Mouse (Mus musculus) ZHBTc4 (cell line): ENCODE measurements at regions not wholly inside any gene's neighbourhood (a gene's known extent, or its start where the extent isn't known, plus 50 kb on each side); places are given as distances from the start of the nearest gene placed in this dataset.
A peak's percentile ranks its signal among the peaks of the same experiment; 100 is the strongest.

Source experiments
- DNase-seq: peaks from one replicate; pipeline ENCODE4 v3.0.0-alpha.2; 2011; ENCODE audit warnings: low read depth, low spot score

DNA sequence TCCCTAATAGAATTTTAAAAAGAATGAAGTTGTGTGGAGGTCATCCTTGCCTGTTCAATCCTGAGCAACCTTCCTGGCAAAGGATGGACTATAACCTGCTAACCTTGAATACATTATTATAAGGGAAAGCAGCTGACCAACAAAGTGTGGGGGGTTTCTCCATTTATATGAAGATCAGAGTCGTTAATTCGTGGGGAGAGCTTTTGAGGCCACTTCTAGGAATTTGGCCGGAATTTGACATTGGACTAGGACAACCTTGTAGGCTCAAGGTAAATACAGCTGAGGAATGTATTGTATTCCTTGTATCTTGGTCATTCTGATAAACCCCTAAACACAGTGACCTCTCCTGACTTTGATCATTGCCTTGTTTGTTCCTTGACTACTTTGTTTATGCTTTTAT is 56.9 kb downstream of the Klf4 start:
- DNase-seq: peak; percentile 94

DNA sequence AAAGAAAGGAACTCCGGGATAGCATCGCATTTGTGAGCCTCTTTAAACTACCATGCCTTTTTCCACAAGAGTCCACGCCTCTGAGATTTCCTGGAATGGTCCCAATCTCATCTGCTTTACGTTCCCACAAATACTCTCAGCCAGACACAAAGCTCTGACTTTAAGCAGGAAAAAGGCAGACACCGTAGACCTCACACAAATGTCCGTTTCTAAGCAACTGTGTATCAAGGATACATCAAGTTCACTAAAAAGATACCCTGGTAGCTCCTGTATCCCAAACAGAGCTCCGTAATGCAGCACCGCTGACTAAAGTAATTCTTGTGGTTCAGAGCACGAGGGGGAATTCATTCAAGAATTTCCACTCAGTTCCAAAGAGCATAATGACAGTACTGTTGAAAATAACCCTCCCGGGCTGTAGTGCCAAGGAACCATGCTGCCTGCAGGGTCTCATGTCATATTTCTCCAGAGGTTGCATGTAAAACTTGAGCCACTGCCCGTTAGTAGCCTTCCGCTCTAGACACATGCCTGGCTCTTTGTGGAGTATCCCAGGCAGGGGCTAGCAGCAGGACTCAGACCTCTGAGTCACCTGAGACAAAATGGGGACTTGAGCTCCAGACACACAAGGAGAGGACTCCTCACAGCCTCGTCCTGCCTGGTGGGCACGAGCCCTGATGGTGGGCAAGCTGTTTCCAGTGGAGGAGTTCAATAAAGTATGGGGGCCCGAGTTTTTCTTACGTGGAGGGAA is 58.0 kb downstream of the Klf4 start:
- DNase-seq: no peak

DNA sequence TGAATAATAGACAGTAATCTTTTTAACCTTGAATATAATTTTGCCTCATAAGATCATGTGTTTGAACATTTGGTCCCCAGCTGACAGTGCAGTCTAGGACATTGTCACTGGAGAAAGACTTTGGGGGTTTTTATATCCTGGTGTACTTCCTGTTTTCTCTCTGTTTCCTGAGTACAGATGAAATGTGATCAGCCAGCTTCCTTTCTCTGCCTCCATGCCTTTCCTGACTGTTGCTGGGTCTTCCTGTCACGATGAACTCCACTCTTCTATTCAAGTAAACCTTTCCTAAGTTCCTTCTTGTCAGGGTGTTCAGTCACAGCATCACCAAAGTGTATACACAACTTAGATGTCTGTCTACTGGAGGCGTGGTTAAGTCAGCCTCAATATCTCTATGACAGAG is 59.6 kb downstream of the Klf4 start:
- no peak for DNase-seq

DNA sequence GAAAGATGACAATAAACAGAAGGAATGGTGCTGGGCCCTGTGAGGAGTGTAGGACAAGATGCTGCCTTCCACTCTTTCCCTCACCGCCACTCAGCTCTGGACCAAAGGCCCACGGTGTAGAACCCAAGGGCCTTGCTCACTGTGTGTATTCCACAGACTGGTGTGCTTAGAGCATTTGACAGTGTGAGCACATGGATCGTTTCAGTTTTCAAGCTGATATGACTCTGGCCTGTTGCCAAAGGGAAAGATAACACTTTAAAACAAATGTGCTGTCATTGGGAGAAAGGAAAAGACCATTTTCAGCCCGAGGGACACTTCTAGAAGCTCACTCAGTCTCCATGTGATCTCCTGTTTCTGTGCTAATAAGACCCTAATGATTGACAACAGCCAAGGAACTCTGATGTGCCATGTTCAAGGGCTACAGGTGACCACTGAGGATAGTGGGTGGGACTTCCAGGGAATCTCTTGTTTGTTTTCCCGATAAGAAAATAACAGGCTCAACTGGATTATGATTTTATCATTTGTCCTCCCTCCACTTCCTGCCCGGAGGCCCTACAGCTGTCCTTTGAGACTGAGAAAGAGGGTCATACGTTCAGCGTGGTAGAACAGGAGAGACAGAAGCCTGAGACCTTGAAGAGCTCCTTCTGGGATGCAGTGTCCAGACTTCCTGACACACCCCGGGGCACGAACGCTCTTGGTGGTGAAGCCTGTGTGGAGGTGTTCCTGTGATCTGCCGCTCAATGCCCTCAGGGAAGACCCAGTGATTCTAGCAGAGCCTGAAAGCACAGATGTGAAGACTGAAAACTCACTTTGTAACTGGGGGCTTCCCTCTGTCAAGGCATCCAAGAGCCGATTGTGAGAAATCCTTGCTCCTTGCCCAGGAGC is 61.2 kb downstream of the Klf4 start:
- no peak for DNase-seq

DNA sequence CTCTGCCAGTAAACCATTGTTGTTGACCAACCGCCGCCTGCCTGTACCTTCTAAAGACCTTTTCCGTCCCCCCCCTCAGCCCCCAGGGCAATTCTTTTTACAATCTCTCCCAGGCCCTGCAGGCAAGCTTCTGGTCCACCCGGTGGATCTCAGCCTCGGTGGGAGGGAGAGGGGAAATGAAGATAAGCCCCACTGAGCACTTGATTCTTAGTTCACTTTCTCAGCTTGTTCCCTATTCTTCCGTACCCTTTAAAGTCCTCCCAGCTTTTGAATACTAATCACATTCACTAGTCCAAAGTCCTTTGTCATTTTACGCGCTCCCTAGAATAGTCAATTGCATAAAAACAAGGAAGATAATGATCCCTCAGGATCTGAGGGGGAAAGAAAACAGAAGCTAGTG is 68.1 kb downstream of the Klf4 start:
- DNase-seq: peak; percentile 98

DNA sequence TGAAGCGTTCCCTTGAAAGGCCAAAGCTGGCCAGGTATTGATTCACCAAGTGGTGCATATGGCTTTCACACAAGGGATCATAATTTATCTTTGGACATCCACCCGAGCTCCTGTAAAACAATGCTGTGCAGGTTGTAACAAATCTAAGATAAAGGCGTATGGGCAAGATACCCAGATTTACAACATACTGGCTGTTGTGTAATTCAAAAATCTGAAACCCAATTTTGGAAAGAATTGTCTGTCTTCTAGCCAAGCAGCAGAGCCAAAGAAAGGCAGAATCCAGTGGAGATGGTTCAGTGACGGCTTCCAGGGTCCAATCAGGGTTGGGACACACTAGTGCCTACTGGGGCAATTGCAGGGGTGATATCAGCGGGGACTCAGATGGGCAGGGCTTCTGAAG is 70.3 kb downstream of the Klf4 start:
- no peak for DNase-seq

DNA sequence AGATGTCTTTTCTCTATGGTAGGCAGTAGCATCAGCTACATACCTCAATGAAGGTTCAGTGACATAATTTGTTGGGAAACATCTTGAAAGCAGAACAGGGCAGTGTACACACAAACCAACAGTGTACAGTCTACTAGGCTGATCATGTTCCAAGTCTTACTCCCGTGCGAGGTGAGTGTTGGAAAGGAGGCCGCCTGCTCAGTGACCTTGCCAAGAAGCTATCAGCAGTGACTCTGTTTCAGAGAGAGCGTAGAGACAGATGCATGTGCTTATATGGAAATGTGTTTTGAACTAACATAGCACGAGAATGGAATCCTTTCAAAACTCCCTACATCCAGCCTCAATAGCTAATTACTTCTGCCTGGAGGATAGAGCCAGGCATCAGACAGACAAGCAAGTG is 78.4 kb downstream of the Klf4 start:
- no peak for DNase-seq

DNA sequence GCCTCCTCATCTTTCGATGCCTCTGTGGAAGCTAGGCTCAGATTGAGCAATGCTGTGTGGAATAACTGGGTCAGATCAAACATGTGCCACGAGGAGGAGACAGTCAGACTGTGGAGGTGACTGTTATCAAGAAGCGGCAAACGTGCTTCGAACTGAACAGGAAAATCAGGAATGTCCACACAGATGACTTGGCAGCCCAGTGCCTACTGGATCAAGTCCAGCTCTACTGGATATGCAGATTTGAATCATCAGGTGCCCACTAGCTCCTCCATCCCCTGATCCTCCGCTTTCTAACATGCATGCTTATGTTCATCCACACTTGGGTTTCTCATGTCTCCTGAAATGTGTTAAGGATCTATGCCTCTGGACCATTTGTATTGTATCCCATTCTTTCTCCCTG is 79.7 kb downstream of the Klf4 start:
- DNase-seq: no peak

DNA sequence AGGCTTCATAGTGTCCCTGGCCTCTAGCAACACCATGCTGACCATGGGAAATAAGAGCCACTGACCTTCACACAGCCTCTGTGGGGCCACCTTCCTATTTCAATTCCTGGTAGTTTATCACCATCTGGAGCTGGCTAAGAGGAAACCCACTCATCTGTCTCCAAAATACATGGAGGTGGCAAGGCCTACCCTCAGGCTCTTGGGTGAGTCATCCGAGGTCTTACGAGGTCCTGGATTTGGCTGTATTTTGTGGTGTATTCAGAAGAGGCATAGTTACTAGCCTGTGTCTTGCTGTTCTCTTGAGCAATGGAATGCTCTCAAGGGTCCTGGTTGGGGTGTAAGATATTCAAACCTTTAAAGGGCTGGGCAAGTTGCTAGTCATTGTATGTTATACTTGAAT is 80.6 kb downstream of the Klf4 start:
- DNase-seq: no peak

DNA sequence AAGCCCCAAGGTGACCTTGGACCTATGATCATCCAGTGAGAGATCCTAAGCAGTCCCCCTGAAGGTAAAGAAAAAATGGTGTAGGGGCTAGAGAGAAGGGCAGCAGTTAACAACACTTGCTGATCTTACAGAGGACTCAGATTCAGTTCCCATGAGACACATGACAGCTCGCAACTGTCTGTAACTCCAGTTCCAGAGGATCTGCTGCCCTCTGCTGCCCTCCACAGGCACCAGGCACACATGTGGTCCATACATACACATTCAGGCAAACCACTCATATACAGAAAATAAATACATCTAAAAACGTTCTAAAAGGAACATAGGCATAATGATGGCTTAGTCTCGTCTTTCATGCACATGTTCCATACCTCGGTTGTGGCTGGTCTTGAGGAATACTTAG is 81.2 kb downstream of the Klf4 start:
- DNase-seq: peak; percentile 69

DNA sequence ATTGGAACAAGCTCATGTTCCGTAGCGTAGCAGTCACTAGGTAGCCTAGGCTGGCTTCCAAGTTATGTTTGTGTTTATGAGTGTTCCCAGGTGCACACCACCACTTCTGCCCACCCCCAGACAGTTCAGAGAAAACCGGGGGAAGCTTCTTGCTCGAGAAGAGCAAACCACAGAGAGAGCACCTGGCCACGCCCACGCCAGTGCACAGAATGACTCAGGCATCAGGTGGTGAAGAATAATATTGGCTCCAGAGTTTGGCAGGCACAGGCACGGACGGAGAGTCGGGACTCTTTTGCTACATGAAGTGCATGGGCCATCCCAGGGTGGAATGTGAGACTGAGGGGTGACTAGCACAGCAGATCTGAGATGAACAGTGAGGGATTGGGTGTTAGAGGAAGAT is 88.8 kb downstream of the Klf4 start:
- DNase-seq: peak; percentile 35

DNA sequence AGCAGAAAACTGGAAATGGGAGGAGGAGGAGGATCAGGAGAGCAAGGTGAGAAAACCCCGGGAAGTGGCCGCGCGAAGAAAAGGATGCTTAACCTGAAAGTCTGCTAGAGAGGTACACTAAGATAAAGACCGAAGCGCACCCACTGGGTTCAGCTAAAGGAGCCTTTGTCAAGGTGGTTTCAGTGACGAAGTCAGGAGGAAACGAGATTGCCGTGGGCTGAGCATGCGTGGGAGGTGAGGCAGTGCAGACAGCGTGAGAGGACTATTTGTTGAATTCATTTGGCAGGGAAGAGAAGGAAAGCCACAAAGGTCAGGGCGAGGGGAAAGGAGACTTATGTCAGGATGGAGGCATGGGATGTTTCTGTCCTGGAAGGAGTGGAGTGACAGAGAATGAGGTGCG is 90.2 kb downstream of the Klf4 start:
- no peak for DNase-seq
